ENCODE assay signal across 8 mouse cellular contexts in the genomic region with DNA sequence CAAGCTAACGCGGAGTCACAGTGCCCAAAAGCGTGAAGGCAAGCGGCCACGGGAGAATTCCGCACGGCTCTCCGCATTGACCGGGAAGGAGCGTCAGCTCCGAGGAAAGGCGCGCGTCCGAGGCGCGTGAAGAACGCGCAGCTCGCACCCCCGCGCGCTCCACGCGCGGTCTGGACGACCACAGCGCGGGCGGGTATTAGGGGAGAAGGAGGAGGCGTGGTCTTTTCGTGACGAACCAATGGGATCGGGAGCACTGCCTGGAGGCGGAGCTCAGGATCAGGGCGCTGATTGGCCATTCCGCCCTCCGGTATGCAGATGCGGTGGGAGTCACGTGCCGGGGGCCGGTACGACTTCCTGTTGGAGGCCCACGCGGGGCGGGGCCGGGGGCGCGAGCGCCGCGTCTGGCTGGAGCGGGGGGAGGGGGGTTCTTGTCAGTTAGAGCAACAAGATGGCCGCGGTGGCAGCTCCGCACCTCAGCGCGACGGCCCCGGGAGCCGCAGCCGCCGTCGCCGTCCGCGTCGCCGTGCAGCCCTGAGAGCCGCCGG. TPM values are rescaled to one million over a fixed set of nuclear protein-coding genes. Genes with fewer than 3 reads are reported as not detected.
A peak's percentile ranks its signal among the peaks of the same experiment; 100 is the strongest.
DNase-seq lines count a peak whose midpoint lies in the region; ATAC-seq and TF ChIP-seq lines count a peak whose summit lies in the region.

No protein-coding gene starts in this region.

- H3K4me2 ChIP-seq in hindbrain, postnatal 0 days (ENCODE audit: low read depth, low read length): peak overlapping the region; percentile 87

- WGBS in hindbrain, postnatal 0 days: 4% methylated on average over 43 of the region's 71 CpGs

- H3K9ac ChIP-seq in hindbrain, postnatal 0 days (replicated peaks; ENCODE audit: low read length): peak overlapping the region; percentile 98

- H3K4me1 ChIP-seq in hindbrain, postnatal 0 days (ENCODE audit: insufficient read depth, low read length): peaks cover 19% of the 10 kb centered on the region

- H3K9me3 ChIP-seq in hindbrain, postnatal 0 days (ENCODE audit: low read length): no peaks in the 10 kb centered on the region

- ATAC-seq in common myeloid progenitor, adult 5-6 weeks (replicated peaks; ENCODE audit: low read depth, poor library complexity, severe bottlenecking): peak; percentile 93
- peak; percentile 98 for ATAC-seq in hindbrain, postnatal 0 days
- peak; percentile 95 for ATAC-seq in megakaryocyte, adult 5-6 weeks (ENCODE audit: poor library complexity, severe bottlenecking)

- H3K27me3 ChIP-seq in hindbrain, postnatal 0 days (ENCODE audit: insufficient read depth, low read length): no peaks in the 10 kb centered on the region

- H3K27ac ChIP-seq in gastrocnemius, adult 2 months: peak overlapping the region; percentile 100
- peak overlapping the region; percentile 99 for H3K27ac ChIP-seq in hindbrain, postnatal 0 days
- peak overlapping the region; percentile 98 for H3K27ac ChIP-seq in left cerebral cortex, adult 2 months

- intact Hi-C loops in gastrocnemius, adult 2 months (cut with DNase I): loop anchor here (2.0 kb wide), 1 partner anchor 56 kb away; no protein-coding TSS in a partner anchor
- intact Hi-C loops in left cerebral cortex, adult 2 months (cut with DNase I): loop anchor here (1.0 to 2.0 kb wide), 5 partner anchors 26 to 260 kb away; no protein-coding TSS in a partner anchor

- H3K36me3 ChIP-seq in hindbrain, postnatal 0 days (ENCODE audit: insufficient read depth, low read length): no peaks in the 10 kb centered on the region

- peak overlapping the region; percentile 94 for H3K4me3 ChIP-seq in gastrocnemius, adult 2 months
- peak overlapping the region; percentile 89 for H3K4me3 ChIP-seq in hindbrain, postnatal 0 days (ENCODE audit: low read length)
- H3K4me3 ChIP-seq in left cerebral cortex, adult 2 months: peak overlapping the region; percentile 92

- DNase-seq in ZHBTc4 (ENCODE audit: low read depth, low spot score): peak; percentile 100
- peak; percentile 100 for DNase-seq in gastrocnemius, adult 2 months
- DNase-seq in hindbrain, postnatal 0 days (ENCODE audit: low spot score): peak; percentile 100
- DNase-seq in left cerebral cortex, adult 2 months (ENCODE audit: extremely low spot score in 1 of 2, low spot score in 2 of 2): peak; percentile 99 to 100
- peak; percentile 99 for DNase-seq in right cerebral cortex, adult 2 months (ENCODE audit: low spot score in 2 of 2)
- DNase-seq in urinary bladder, postnatal 14 days (ENCODE audit: low spot score): peak; percentile 99

- no peak for TF ChIP-seq CTCF in gastrocnemius, adult 2 months (IDR thresholded peaks at IDR 0.05)
- TF ChIP-seq CTCF in hindbrain, postnatal 0 days (IDR thresholded peaks at IDR 0.05; ENCODE audit: low read depth): no peak
- no peak for TF ChIP-seq CTCF in left cerebral cortex, adult 2 months (IDR thresholded peaks at IDR 0.05)

RNA-seq across cellular contexts. Expression of a gene that starts 0.4 kb away (rescaled TPM):
- 17.7 and 22.4 TPM in 2 replicates for total RNA-seq in common myeloid progenitor, adult 5-6 weeks (2017)
- 10 to 100 TPM; 18.5 to 24.8 TPM for total RNA-seq in gastrocnemius, adult 2 months (2021)
- 56.4 and 64.9 TPM in 2 replicates for total RNA-seq in hindbrain, postnatal 0 days (2014; rRNA removed)
- polyA plus RNA-seq in hindbrain, postnatal 0 days (2015; fragmentation: Nextera tagmentation; extraction: Ambion mirVana): 18.3 and 19.7 TPM in 2 replicates
- total RNA-seq in left cerebral cortex, adult 2 months (2021): 10 to 100 TPM; 58.5 to 62.9 TPM
- total RNA-seq in megakaryocyte, adult 5-6 weeks (2015): 16.3 and 19.1 TPM in 2 replicates
- 17.9 and 20.4 TPM in 2 replicates for total RNA-seq in megakaryocyte, adult 5-6 weeks (2017)

Comparison
In these comparisons a context has a peak if more than half of its experiments do, and no peak if none do; other contexts are left out.
1. Peak in every context shown above with its lines: DNase-seq, ATAC-seq, H3K4me3 ChIP-seq and H3K27ac ChIP-seq.